Mouse (Mus musculus) G1E (cell line): Measurements from ENCODE around the gene Tmem45b.

ENCODE experiments used
- CTCF ChIP-seq: IDR thresholded peaks from 2 replicates; pipeline ENCODE4 v1.5.1; 2012; ENCODE audit warnings: low read depth, low read length, inconsistent platforms, mixed read lengths
- GATA1 ChIP-seq: IDR thresholded peaks from 2 replicates; pipeline ENCODE4 v1.6.1; 2012; ENCODE audit warnings: borderline replicate concordance, low read length, inconsistent platforms, mixed read lengths
- TAL1 ChIP-seq: conservative IDR thresholded peaks from 2 replicates; pipeline ENCODE4 v1.6.1; 2012; ENCODE audit warnings: low read depth, low read length, inconsistent platforms, mixed read lengths

DNA sequence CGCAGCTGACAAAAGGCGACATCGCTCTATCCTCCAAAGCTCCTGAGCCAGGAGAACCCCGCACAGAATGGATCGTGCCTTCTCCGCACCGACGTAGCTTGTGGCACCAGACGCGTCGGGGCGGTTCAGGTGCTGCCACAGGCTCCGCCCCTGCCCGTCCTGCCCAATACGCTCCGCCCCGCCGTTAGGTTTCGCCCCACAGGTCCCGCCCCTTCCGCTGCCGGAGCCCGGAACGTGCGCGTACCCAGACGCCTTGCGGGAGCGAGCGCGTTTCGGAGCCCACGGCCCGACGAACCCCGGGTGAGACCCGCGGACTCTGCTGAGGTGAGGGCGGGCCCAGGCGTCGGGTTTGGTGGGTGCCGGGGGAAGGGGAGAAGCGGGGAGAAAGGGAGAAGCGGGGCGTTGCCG lies 78.3 kb downstream of the Tmem45b start, which contains the start of gene Nfrkb:
- TF ChIP-seq CTCF, result no peak
- no peak for TF ChIP-seq TAL1
- no peak for TF ChIP-seq GATA1
